Mouse (Mus musculus) MEL (cell line): ENCODE results near the gene Mrpl45. TPM values are rescaled to one million over a fixed set of nuclear protein-coding genes. Genes with fewer than 3 reads are reported as not detected.

Experiments
- DNase-seq: peaks from one replicate; pipeline ENCODE4 v3.0.0; 2011; ENCODE audit warnings: low read depth, low spot score
- H3K27ac ChIP-seq: 2 replicates; pipeline ENCODE4 v1.5.1; 2012; ENCODE audit warnings: low read depth, mild to moderate bottlenecking, control low read depth, low read length, moderate library complexity; ENCODE audit not compliant: control insufficient read depth
- H3K27me3 ChIP-seq, 2 experiments: fragments of 150-350 bp in 1 of 2; sonication (generic) in 1 of 2; 2 replicates each; pipeline ENCODE4 v1.6.1; 2012; ENCODE audit warnings: low read length in 2 of 2, mild to moderate bottlenecking in 2 of 2, improper control_type of control experiment in 1 of 2, moderate library complexity in 1 of 2; ENCODE audit not compliant: insufficient read depth in 2 of 2, control insufficient read depth in 1 of 2
- H3K36me3 ChIP-seq, 2 experiments: 2 replicates each; pipeline ENCODE4 v1.6.1; 2012 to 2014; ENCODE audit warnings: low read length in 2 of 2, improper control_type of control experiment in 1 of 2, inconsistent platforms in 1 of 2, mild to moderate bottlenecking in 1 of 2; ENCODE audit not compliant: insufficient read depth in 2 of 2, control insufficient read depth in 1 of 2
- H3K4me1 ChIP-seq, 2 experiments: fragments of 150-350 bp in 1 of 2; sonication (generic) in 1 of 2; 2 replicates each; pipeline ENCODE4 v1.6.1; 2012; ENCODE audit warnings: low read length in 2 of 2, improper control_type of control experiment in 1 of 2, mild to moderate bottlenecking in 1 of 2; ENCODE audit not compliant: insufficient read depth in 2 of 2, control insufficient read depth in 1 of 2
- H3K4me3 ChIP-seq, 2 experiments: fragments of 150-350 bp in 1 of 2; sonication (generic) in 1 of 2; 2 replicates each; pipeline ENCODE4 v1.5.1; 2012; ENCODE audit warnings: low read depth in 2 of 2, low read length in 2 of 2, mild to moderate bottlenecking in 2 of 2, moderate library complexity in 2 of 2, control low read depth in 1 of 2, improper control_type of control experiment in 1 of 2; ENCODE audit not compliant: control insufficient read depth in 1 of 2, insufficient read depth in 1 of 2
- H3K79me2 ChIP-seq: 2 replicates; pipeline ENCODE4 v1.6.1; 2012; ENCODE audit warnings: mild to moderate bottlenecking, low read length, moderate library complexity; ENCODE audit not compliant: control insufficient read depth, poor library complexity, insufficient read depth
- H3K9ac ChIP-seq: 2 replicates; pipeline ENCODE4 v1.6.1; 2012; ENCODE audit warnings: low read depth, mild to moderate bottlenecking, control low read depth, low read length, moderate library complexity; ENCODE audit not compliant: control insufficient read depth, poor library complexity, severe bottlenecking
- H3K9me3 ChIP-seq: fragments of 150-350 bp; sonication (generic); replicated peaks from 2 replicates; pipeline ENCODE4 v1.6.1; 2012; ENCODE audit warnings: mild to moderate bottlenecking, low read length, improper control_type of control experiment, moderate library complexity; ENCODE audit not compliant: insufficient read depth
- BHLHE40 ChIP-seq: IDR thresholded peaks from 2 replicates; pipeline ENCODE4 v1.6.1; 2012; ENCODE audit warnings: low read depth, mild to moderate bottlenecking, inconsistent platforms, low read length, improper control_type of control experiment, borderline replicate concordance
- CHD2 ChIP-seq: IDR thresholded peaks from 2 replicates; pipeline ENCODE4 v1.6.1; 2011; ENCODE audit warnings: low read length, improper control_type of control experiment
- E2F4 ChIP-seq: IDR thresholded peaks from 2 replicates; pipeline ENCODE4 v1.6.1; 2011; ENCODE audit warnings: low read depth, low read length, improper control_type of control experiment, borderline replicate concordance
- ELF1 ChIP-seq: IDR thresholded peaks from 2 replicates; pipeline ENCODE4 v1.6.1; 2014; ENCODE audit warnings: low read depth, mild to moderate bottlenecking, inconsistent platforms, low read length, improper control_type of control experiment, moderate library complexity
- GATA1 ChIP-seq: IDR thresholded peaks from 2 replicates; pipeline ENCODE4 v1.6.1; 2011; ENCODE audit warnings: low read depth, low read length, improper control_type of control experiment
- MAZ ChIP-seq: IDR thresholded peaks from 2 replicates; pipeline ENCODE4 v1.6.1; 2012; ENCODE audit warnings: low read depth, mild to moderate bottlenecking, inconsistent platforms, low read length, improper control_type of control experiment
- MYB ChIP-seq: IDR thresholded peaks from 2 replicates; pipeline ENCODE4 v1.6.1; 2011; ENCODE audit warnings: mild to moderate bottlenecking, low read depth, low read length, improper control_type of control experiment
- RAD21 ChIP-seq: IDR thresholded peaks from 2 replicates; pipeline ENCODE4 v1.6.1; 2011; ENCODE audit warnings: mild to moderate bottlenecking, low read depth, low read length, improper control_type of control experiment
- RCOR1 ChIP-seq: IDR thresholded peaks from 2 replicates; pipeline ENCODE4 v1.6.1; 2012; ENCODE audit warnings: low read depth, mild to moderate bottlenecking, inconsistent platforms, low read length, improper control_type of control experiment
- TAL1 ChIP-seq: IDR thresholded peaks from 2 replicates; pipeline ENCODE4 v1.6.1; 2012; ENCODE audit warnings: mild to moderate bottlenecking, inconsistent platforms, low read length, moderate library complexity, mixed read lengths
- USF2 ChIP-seq, 2 experiments: IDR thresholded peaks; 2 replicates each; pipeline ENCODE4 v1.6.1; 2011 to 2012; ENCODE audit warnings: improper control_type of control experiment in 2 of 2, low read length in 2 of 2, borderline replicate concordance in 1 of 2, inconsistent platforms in 1 of 2, low read depth in 1 of 2, mild to moderate bottlenecking in 1 of 2; ENCODE audit not compliant: insufficient read depth in 1 of 2
- polyA plus RNA-seq, 2 experiments: library from polyadenylated mRNA; stranded (reverse) in 1 of 2; unstranded in 1 of 2; fragments of >175 nt in 1 of 2; fragments of >200 nt in 1 of 2; gene quantifications; 2 replicates each; pipeline versions ENCODE4 v1.2.1 to v1.2.4; 2012; ENCODE audit warnings: low replicate concordance in 2 of 2, low read depth in 1 of 2; ENCODE audit not compliant: insufficient read length in 2 of 2, insufficient read depth in 1 of 2, missing spikeins in 1 of 2
- total RNA-seq: library from RNA; depleted of rRNA; stranded (reverse); fragments of 300-350 nt; gene quantifications from 2 replicates; pipeline ENCODE4 v1.2.3, GENCODE M21; 2012

Gene Mrpl45
- total and polyA plus RNA-seq, 3 experiments = 65.0 to 72.7 TPM; not detected in 1

DNA sequence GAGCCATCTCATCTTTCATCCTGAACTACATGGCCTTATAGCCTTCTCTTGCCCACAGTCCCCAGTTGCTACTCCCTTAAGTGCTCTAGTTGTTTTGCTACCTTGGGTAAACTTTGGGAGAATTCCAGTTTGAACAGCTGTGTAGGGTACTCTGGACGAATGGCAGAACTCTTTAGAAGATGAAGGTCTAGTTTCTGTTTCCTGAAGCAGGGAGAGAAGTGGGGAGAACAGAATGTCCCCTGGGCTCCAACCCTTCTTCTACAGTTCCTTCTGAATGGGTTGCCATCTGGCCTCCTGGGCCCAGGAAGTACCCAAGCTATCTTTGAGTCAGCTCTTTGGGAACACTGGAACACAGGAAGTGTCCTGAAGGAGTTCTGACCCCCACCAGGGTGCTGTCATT is 18.4 kb downstream of the Mrpl45 start:
- TF ChIP-seq MAZ (no peak), ELF1 (no peak), MYB (no peak), BHLHE40 (no peak)
- Histone ChIP-seq H3K4me1 (no peaks in the 10 kb centered on the region), H3K9ac (no peak overlapping the region), H3K36me3 (peaks cover 0 to 4% of the 10 kb centered on the region in 2 experiments; a peak in 1 of 4 replicates), H3K4me3 (no peak overlapping the region), H3K27me3 (no peaks in the 10 kb centered on the region; a peak in 1 of 4 replicates), H3K27ac (no peak overlapping the region), H3K9me3 (no peaks in the 10 kb centered on the region), H3K79me2 (no peaks in the 10 kb centered on the region)
- no peak for DNase-seq

DNA sequence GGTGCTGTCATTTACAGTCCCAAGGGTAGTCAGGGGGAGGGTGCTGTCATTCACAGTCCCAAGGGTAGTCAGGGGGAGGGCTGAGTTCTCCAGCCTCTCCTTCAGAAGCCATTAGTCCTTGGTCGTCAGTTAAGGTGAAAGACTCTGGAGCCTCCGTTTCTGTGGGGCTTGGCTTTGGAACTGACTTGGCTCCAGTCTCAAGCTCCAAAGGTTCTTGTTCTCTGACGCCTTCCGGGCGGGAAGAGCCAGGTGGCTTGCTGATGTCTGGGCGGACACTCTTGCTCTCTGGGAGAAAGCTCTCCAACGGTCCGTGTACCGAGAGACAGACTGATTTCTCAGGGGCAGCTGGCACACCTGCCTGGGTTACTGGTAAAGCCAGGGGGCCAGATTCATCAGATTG is 18.9 kb downstream of the Mrpl45 start:
- no peak overlapping the region for H3K9ac ChIP-seq
- no peaks in the 10 kb centered on the region for H3K9me3 ChIP-seq
- no peak overlapping the region for H3K27ac ChIP-seq
- no peaks in the 10 kb centered on the region for H3K4me1 ChIP-seq
- H3K36me3 ChIP-seq = no peaks in the 10 kb centered on the region
- H3K4me3 ChIP-seq = no peak overlapping the region
- H3K79me2 ChIP-seq = no peaks in the 10 kb centered on the region
- DNase-seq = no peak
- H3K27me3 ChIP-seq = peaks cover 0 to 3% of the 10 kb centered on the region in 2 experiments; a peak in 2 of 4 replicates
- TF ChIP-seq BHLHE40 = no peak
- no peak for TF ChIP-seq USF2 (IDR thresholded peaks at IDR 0.05; ENCODE audit: borderline replicate concordance in 1 of 2, insufficient read depth in 1 of 2, low read depth in 1 of 2, low read length in 2 of 2)
- TF ChIP-seq RCOR1 = no peak

DNA sequence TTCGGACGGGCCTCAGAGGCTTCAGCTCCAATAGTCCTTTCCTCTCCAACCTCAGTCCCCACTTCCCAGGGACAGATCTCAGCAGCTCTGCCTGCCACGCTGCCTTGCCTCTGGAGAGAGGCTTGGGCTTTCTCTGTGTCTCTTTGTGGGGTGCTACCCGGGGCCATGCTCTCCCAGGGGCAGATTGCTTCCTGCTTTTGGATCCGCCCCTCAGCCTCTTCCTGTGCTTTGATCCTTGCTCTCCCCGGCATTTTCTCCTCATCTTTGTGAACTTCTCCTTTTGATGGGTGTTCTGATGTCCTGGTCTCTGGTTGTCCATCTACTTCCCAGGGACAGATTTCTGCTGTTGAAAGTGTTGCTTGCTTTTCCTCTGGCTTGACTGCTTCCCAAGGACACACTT is 20.7 kb downstream of the Mrpl45 start:
- Histone ChIP-seq H3K79me2 (no peaks in the 10 kb centered on the region), H3K4me3 (no peak overlapping the region), H3K27ac (no peak overlapping the region), H3K9ac (no peak overlapping the region), H3K4me1 (no peaks in the 10 kb centered on the region), H3K9me3 (no peaks in the 10 kb centered on the region), H3K36me3 (no peaks in the 10 kb centered on the region), H3K27me3 (peaks cover 0 to 3% of the 10 kb centered on the region in 2 experiments; a peak in 2 of 4 replicates)
- TF ChIP-seq CHD2 (no peak), RAD21 (no peak), GATA1 (no peak), TAL1 (no peak), E2F4 (no peak)
- DNase-seq = no peak
